Mouse (Mus musculus): ENCODE measurements around the gene Nckap5l. TPM values are rescaled to one million over a fixed set of nuclear protein-coding genes. Genes with fewer than 3 reads are reported as not detected.

Nckap5l gene
- total RNA-seq, 2 experiments from 2014 or later: 2.2 to 9.7 TPM

Other genes starting within 250 kb of the Nckap5l start
- not detected in 2 replicates for gene Kcnh3, start 232.9 kb downstream of the Nckap5l start, total RNA-seq (2015)
- not detected in 2 replicates for gene Kcnh3, start 232.9 kb downstream of the Nckap5l start, total RNA-seq (2017)
- 37.8 and 41.4 TPM in 2 replicates for gene Mcrs1, start 205.8 kb downstream of the Nckap5l start, total RNA-seq (2015)
- 28.2 and 39.7 TPM in 2 replicates for gene Mcrs1, start 205.8 kb downstream of the Nckap5l start, total RNA-seq (2017)
- 7.8 and 11.0 TPM in 2 replicates for gene Prpf40b, start 162.7 kb downstream of the Nckap5l start, total RNA-seq (2015)
- 8.1 and 10.3 TPM in 2 replicates for gene Prpf40b, start 162.7 kb downstream of the Nckap5l start, total RNA-seq (2017)
- gene Fam186b, start 161.9 kb downstream of the Nckap5l start, total RNA-seq (2015): not detected in 2 replicates
- gene Fam186b, start 161.9 kb downstream of the Nckap5l start, total RNA-seq (2017): not detected in 2 replicates
- 11.4 and 11.5 TPM in 2 replicates for gene Fmnl3, start 87.3 kb downstream of the Nckap5l start, total RNA-seq (2015)
- gene Fmnl3, start 87.3 kb downstream of the Nckap5l start, total RNA-seq (2017): 17.2 and 21.2 TPM in 2 replicates
- 381 and 438 TPM in 2 replicates for gene Tmbim6, start 64.9 kb downstream of the Nckap5l start, total RNA-seq (2015)
- gene Tmbim6, start 64.9 kb downstream of the Nckap5l start, total RNA-seq (2017): 164 and 187 TPM in 2 replicates
- gene Bcdin3d, start 17.0 kb upstream of the Nckap5l start, total RNA-seq (2015): 3.9 and 5.6 TPM in 2 replicates
- gene Bcdin3d, start 17.0 kb upstream of the Nckap5l start, total RNA-seq (2017): 3.7 and 6.2 TPM in 2 replicates
- 0.39 and 0.56 TPM in 2 replicates for gene Faim2, start 70.4 kb upstream of the Nckap5l start, total RNA-seq (2015)
- 0.10 and 0.17 TPM in 2 replicates for gene Faim2, start 70.4 kb upstream of the Nckap5l start, total RNA-seq (2017)
- gene Aqp2, start 121.3 kb upstream of the Nckap5l start, total RNA-seq (2015): not detected in 2 replicates
- not detected in 2 replicates for gene Aqp2, start 121.3 kb upstream of the Nckap5l start, total RNA-seq (2017)
- gene Aqp5, start 133.0 kb upstream of the Nckap5l start, total RNA-seq (2015): not detected in 2 replicates
- not detected in 2 replicates for gene Aqp5, start 133.0 kb upstream of the Nckap5l start, total RNA-seq (2017)
- gene Aqp6, start 143.7 kb upstream of the Nckap5l start, total RNA-seq (2015): not detected in 2 replicates
- not detected in 2 replicates for gene Aqp6, start 143.7 kb upstream of the Nckap5l start, total RNA-seq (2017)
- gene Racgap1, start 193.9 kb upstream of the Nckap5l start, total RNA-seq (2015): 61.7 and 69.9 TPM in 2 replicates
- gene Racgap1, start 193.9 kb upstream of the Nckap5l start, total RNA-seq (2017): 69.1 and 69.4 TPM in 2 replicates
- not detected in 2 replicates for gene Asic1, start 212.6 kb upstream of the Nckap5l start, total RNA-seq (2015)
- gene Asic1, start 212.6 kb upstream of the Nckap5l start, total RNA-seq (2017): not detected in 2 replicates
- 22.8 and 24.1 TPM in 2 replicates for gene Smarcd1, start 244.4 kb upstream of the Nckap5l start, total RNA-seq (2015)
- 11.6 and 17.3 TPM in 2 replicates for gene Smarcd1, start 244.4 kb upstream of the Nckap5l start, total RNA-seq (2017)
- not detected in 2 replicates for gene Gm17349, start 247.7 kb upstream of the Nckap5l start, total RNA-seq (2015)
- gene Gm17349, start 247.7 kb upstream of the Nckap5l start, total RNA-seq (2017): not detected in 2 replicates